Mouse (Mus musculus): ENCODE data around the gene Cnr2.

The Cnr2 gene

GRCm38 (mm10) chr4:135876583-135877020, 18.6 kb upstream of the Cnr2 start:
- no peak for DNase-seq (ENCODE audit: low read depth)

DNA sequence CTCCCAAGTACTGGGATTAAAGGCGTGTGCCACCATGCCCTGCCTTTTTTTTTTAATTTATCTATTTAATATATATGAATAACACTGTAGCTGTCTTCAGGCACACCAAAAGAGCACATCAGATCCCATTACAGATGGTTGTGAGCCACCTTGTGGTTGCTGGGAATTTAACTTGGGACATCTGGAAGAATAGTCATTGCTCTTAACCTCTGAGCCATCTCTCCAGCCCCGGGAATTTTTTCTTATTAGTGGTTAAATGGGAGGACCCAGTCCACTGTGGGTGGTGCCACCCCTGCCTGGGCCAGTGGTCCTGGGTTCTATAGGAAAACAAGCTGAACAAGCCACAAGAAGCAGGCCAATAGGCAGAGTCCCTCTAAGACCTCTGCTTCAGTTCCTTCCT, 17.5 kb upstream of the Cnr2 start:
- no peak for DNase-seq (ENCODE audit: low read depth)

DNA sequence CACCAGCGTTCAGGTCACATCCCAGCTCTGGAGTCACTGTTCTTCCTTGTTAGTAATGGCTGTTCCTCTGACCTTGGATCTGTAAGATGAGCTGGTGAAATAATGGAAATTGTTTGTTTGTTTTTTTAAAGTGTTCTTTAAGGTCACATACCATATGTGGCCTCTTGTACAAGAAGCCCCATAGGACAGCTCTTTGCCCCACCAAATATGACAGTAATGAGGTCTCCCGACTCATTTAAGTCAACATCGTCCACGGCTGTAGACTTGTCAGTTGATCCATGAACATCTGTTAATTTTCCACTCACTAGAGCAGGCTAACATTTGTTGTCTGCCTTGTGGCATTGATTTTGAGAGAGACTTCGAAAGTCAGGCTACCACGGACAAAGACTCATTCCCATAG, 16.2 kb upstream of the Cnr2 start:
- no peak for DNase-seq (ENCODE audit: low read depth)

DNA sequence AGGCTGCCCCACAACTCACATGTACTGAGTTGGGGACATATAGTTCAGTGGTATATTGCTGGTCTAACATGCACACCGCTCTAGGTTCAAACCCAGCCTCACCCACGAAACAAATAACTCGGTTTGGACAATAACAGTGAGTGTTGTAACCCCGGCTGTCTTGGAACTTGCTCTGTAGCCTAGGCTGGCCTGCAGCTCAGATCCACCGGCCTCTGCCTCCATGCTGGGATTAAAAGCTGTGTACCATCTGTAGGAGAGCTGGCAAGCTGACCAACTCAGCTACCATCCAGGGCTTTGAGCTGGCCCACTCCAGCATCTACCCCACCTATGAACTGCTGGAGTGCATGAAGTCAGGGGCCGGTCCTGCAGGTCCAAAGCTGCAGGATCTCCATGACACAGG, 15.2 kb upstream of the Cnr2 start:
- DNase-seq (ENCODE audit: low read depth) = no peak

DNA sequence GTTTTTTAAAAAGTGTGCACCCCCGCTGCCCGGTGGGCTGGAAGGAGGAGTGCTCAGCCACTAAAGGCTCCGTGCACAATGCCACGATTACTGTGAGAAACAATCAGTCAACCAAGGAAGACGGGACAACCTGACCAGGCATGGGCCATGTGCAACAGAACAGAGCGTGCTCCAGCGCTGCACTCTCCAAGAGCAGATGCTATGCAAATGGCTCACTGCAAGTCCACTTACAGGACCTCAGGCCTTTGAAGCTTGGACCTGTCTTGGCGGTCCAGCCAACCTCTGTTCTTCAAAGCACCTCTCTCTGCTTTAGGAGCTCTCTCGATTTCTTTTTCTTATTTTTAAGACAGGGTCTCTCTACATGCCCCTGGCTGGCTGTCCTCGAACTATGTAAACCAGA, 14.6 kb upstream of the Cnr2 start:
- no peak for DNase-seq (ENCODE audit: low read depth)

DNA sequence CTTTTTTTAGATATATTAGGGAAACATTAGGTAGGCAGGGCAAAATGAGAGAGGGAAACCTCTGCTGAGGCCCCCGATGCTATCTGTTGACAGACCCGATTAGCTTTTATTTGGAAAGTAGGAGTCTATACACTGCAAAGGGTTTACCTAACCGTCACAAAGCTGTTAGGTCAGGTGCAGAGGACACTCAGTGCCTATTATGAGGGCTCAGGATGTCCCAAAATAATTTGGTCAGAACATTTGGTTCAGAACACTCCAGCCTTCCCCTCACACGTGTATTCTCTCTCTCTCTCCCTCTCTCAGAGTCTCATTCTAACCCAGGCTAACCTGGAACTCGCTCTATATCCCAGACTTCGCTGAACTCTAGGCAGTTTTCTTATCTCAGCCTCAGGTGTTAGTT, 13.2 kb upstream of the Cnr2 start:
- DNase-seq (ENCODE audit: low read depth) = no peak

DNA sequence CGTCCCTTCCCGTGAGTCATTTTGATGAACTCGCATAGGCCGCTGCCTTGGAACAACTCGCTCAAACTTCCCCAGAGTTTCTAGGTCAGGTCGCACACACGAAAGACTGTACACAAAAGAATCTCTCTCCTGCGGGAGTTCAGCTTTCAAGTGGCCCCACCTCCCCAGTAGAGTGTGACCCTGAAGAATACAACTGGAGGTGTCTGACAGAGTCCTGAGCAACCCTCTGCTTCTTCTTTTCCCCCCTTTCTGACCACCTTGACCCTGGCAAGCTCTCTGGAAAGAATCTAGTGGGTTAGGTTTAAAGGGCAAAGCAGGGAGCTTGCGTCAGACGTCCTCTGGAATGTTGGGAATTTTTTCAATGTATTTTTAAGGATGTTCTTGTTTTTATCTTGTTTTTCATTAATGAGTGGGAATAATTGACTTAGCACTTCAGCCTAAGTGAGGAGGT, 11.8 kb upstream of the Cnr2 start:
- DNase-seq (ENCODE audit: low read depth) = no peak

DNA sequence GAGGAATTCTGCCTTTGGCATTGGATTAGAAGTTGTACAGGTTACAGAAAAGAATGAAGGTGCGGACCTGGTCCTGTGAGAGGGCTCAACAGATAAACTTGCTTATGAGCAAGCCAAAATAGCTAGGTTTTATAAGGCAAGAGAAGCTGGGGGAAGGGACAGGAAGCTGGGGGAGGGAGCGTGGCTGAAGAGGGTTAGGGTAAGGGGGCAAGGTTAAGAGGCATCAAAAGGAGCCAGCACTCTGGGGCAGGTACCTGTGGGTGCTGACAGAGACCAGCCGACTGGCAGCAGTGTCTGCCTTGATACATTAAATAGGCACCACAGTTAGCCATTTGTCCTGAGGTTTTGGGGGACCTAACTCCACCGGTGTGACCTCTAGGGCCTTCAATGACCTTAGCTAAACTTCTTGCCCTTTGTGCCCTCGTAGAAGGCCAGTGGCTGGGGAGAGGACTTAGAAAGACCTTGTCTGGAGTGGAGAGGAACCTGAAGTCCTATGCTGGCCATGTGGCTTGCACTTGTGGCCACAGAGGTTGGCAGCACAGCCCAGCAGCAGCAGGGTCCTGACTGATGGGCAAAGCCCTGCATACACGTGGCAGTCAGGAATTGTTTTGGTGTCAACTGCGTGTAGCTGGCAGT, 11.2 kb upstream of the Cnr2 start:
- DNase-seq (ENCODE audit: low read depth) = no peak

GRCm38 (mm10) chr4:135884531-135884930, 10.7 kb upstream of the Cnr2 start:
- no peak for DNase-seq (ENCODE audit: low read depth)

- no peak for DNase-seq (ENCODE audit: low read depth)
These were observed 9.5 kb upstream of the Cnr2 start for GRCm38 (mm10) chr4:135885676-135886075.

DNA sequence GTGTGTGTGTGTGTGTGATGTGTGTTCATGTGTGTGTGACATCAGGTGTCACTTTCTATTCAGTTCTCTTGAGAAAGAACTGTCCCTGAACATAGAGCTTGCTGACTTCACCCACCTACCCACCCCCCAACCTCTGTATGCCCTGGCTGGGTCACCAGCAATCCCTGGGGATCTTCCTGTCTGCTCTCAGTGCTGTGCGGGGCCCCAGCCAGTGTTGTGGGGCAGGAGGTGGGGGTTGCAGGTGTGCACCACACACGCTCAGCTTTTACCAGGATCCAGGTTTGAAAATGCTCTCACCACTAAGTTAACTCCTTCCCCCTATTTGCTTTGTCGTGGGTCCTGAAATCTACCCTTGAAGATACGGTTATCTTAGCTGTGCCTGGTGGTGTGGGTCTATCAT, 9.0 kb upstream of the Cnr2 start:
- no peak for DNase-seq (ENCODE audit: low read depth)

GRCm38 (mm10) chr4:135888448-135889057, 6.6 kb upstream of the Cnr2 start:
- no peak for DNase-seq (ENCODE audit: low read depth)

DNA sequence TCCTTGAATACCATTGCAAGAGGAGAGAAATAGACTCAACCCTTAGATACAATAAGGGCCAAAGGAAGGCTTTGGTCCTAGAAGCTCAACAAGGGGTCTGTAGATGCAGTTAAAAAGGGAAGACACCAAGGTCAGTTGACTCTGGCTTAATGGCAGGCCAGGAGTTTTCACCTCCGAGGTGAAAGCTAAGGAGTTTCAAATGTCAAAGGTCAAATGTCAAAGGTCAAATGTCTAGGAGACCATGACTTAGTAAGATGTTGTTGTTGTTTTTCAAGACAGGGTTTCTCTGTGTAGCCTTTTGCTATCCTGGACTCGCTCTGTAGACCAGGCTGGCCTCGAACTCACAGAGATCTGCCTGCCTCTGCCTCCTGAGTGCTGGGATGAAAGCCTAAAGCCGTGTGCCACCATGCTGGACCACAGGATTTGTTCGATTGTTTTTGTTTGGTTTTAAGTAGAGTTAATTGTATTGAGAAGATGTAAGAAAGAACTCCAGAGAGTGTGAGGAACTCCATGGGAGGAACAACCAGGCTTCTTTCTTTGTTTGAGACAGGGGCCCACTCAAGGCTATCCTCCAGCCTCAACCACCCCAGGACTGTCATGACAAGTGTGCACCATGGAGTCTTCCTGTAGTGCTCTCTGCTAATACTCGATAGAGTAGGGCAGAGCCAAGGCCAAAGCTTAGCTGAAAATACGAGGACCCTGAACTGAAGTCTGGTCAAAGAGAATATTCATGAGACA, 5.9 kb upstream of the Cnr2 start:
- no peak for DNase-seq (ENCODE audit: low read depth)

DNA sequence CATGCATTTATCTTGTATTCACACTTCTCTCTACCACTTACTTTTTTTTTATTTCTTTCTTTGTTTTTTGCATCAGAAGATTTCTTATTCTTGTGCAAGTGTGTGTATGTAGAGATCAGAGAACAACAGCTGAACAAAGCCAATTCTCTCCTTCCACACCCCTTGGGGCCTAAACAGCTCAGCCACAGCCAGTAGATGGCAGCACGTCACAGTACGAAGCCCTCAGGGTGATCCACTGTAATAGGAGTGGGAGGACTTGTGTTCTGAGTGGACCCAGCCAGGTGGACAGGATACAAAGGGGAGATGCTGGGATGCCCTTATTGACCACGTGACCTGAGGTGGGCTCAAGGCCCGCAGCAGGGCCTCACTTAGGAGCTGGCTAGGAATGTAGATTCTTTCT, 5.3 kb upstream of the Cnr2 start:
- DNase-seq (ENCODE audit: low read depth) = no peak

DNA sequence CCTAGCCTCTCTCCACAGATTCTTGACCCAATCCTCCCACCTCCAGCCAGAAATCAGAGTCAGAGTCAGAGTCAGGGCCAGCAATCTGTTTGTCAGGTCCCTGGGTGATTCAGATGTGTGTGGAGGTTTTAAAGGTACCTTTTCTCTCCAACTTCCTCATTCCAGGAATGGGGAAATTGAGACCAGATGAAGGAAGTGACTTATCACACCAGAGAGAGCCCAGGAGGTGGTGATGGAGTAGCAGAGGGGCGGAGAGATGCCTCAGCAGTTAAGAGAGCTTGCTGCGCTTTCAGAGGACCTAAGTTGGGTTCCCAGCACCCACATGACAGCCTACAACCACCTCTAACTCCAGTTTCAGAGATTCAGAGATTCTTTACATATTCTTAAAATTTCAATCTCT, 3.7 kb upstream of the Cnr2 start:
- no peak for DNase-seq (ENCODE audit: low read depth)

GRCm38 (mm10) chr4:135892884-135893283, 2.3 kb upstream of the Cnr2 start:
- no peak for DNase-seq (ENCODE audit: low read depth)

DNA sequence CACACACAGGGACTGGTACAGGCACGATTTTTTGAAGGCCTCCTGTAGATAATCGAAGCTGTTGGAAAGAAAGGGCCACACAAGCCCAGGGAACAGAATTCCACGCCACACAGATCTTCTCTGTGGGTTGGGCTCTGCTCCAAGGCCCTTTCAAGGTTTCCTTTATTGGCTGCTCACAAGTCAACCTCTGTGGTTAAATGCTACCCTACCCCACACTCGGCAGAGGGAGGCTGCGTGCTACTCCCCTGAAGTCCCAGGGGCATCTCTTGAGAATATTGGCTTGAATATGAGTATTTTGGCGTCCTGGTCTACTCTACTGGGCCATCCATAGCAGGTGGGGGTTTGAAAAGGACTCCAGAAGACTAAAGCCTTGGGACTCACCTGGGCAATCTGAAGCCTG, 963 bp downstream of the Cnr2 start:
- DNase-seq (ENCODE audit: low read depth) = no peak

DNA sequence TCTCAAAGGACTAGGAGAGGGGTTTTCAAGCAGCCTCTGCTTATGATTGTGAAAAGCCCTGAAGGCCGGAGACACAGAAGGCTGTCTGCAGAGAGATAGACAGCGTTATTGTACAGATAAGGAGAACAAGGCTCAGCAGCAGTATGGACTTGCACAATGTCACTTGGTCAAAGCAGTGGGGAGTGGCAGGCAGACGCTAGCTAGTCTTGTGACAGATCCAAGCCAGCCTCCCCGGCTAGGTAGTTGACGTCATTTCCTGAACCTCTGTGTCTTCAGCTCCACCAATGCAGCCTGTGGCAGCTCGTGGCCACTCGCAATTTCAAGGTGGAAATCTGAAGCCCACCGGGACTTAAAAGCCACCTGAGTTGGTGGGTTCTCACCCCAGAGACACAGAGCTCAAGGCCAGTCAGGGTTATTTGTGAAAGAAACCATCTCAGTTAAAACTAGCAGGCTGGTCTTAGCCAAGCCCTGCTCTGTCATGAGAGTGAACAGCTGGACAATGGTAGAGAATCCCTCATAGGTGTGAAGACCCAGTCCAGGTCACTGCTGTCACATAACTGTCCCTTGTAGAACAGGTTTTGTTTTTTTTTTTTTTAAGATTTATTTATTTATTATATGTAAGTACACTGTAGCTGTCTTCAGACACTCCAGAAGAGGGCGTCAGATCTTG, 3.3 kb downstream of the Cnr2 start:
- peak; percentile 88 for DNase-seq (ENCODE audit: low read depth)

DNA sequence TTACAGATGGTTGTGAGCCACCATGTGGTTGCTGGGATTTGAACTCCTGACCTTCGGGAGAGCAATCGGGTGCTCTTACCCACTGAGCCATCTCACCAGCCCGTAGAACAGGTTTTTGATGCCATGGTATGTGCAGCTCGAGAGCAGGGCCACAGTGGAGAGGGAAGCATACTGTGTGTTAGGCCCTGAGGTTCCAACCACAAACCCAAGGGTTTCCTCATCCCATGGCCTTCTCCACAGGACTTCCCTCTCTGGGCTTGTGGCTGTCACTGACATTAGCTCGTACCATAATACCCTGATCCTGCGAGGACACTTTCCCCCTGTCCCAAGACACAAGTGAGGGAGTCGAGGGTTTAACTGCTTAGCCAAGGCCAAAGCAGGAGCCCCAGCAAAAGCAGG, 3.9 kb downstream of the Cnr2 start:
- DNase-seq (ENCODE audit: low read depth) = no peak

GRCm38 (mm10) chr4:135900008-135900407, 4.8 kb downstream of the Cnr2 start:
- no peak for DNase-seq (ENCODE audit: low read depth)

DNA sequence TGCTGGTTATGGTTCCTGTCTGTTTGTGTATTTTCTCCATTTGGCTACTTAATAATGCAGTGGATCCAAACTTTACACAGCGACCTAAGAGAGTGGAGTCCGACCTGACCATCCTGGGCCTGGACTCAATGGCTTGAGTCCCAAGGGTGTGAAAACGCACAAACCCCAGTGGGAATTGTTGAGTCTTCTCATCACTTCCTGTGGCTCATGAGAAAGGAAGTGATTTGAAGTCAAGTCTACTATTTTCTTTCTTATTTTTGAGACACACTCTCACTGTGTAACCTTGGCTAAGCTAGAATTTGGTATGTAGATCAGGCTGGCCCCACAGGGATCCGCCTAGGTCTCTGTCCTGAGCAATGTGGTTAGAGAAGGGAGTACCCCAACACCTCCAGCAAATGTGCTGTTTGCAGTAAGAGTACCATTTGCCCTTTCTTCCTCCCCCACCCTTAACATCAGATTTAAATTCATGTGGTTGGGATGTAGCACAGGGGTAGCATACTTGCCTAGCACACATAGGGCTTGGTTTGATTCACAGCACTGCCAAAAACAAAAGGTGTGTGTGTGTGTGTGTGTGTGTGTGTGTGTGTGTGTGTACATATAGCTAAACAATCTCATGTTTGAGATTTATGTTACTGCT, 7.5 kb downstream of the Cnr2 start:
- no peak for DNase-seq (ENCODE audit: low read depth)

DNA sequence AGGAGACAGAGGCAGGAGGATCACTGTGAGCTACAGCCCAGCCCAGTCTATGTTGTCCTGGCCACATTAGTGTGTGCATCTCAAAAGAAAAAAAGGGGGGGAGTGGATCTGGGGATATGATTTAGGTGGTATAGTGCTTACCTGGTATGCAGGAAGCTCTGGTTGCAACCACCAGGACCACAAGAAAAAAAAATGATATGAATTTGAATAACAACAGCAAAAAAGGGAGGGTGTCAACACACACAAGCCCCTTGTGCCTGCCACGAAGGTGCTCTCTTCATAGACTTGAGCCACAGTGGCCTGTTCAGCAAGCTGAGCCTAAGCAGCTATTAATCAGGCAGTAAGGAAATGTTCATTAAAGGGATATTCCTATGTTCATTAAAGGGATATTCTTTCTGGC, 9.6 kb downstream of the Cnr2 start:
- DNase-seq (ENCODE audit: low read depth) = no peak

Measured in c-Kit-positive CD71-positive TER-119-negative erythroid progenitor cells, embryonic 14.5 days (primary cell).